ENCODE assay signal across 10 mouse cellular contexts in genomic region chr15:77817417-77817816, GRCm38 (mm10). TPM values are rescaled to one million over a fixed set of nuclear protein-coding genes. Genes with fewer than 3 reads are reported as not detected.
A peak's percentile ranks its signal among the peaks of the same experiment; 100 is the strongest.
DNase-seq lines count a peak whose midpoint lies in the region; ATAC-seq and TF ChIP-seq lines count a peak whose summit lies in the region.
"Had no signal": no experiment of that assay in that cellular context is flagged by ENCODE, and none has a peak within 500 bp of the region (broad histone marks: within the 10 kb centered on the region; RNA-seq: fewer than 3 reads in every experiment).

No protein-coding gene starts in this region.

- H3K27ac ChIP-seq in hindbrain, embryonic 14.5 days = no peak overlapping the region
- H3K27ac ChIP-seq in hindbrain, embryonic 11.5 days (ENCODE audit: low read depth, low read length) = no peak overlapping the region
- H3K27ac ChIP-seq in CH12.LX (ENCODE audit: insufficient read depth, low read depth) = peak overlapping the region; percentile 99
- 0 out of 2 replicates have a peak overlapping the region, but pooled peaks have one; percentile 22 for H3K27ac ChIP-seq in limb, embryonic 10.5 days

- TF ChIP-seq POLR2A in CH12.LX (IDR thresholded peaks at IDR 0.05; ENCODE audit: low read depth, low read length) = no peak

- H3K36me3 ChIP-seq in hindbrain, embryonic 14.5 days (replicated peaks; ENCODE audit: control insufficient read depth, insufficient read depth) = peaks cover 7% of the 10 kb centered on the region; the same call in 1 of the 2 replicates
- H3K36me3 ChIP-seq in hindbrain, embryonic 11.5 days (ENCODE audit: control insufficient read depth, insufficient read depth, low read length) = no peaks in the 10 kb centered on the region
- peaks cover 14 to 65% of the 10 kb centered on the region in 2 experiments for H3K36me3 ChIP-seq in CH12.LX (replicated peaks in 1 of 2; ENCODE audit: control insufficient read depth in 1 of 2, insufficient read depth in 1 of 2, low read length in 1 of 2)
- H3K36me3 ChIP-seq in limb, embryonic 10.5 days = peaks cover 7% of the 10 kb centered on the region

- H3K4me1 ChIP-seq in hindbrain, embryonic 14.5 days (replicated peaks; ENCODE audit: control insufficient read depth, insufficient read depth, low read length) = 0 out of 2 replicates have a peak, but pooled peaks cover 8% of the 10 kb centered on the region
- no peaks in the 10 kb centered on the region for H3K4me1 ChIP-seq in hindbrain, embryonic 11.5 days (replicated peaks; ENCODE audit: control insufficient read depth, insufficient read depth, low read length)
- H3K4me1 ChIP-seq in CH12.LX (ENCODE audit: control insufficient read depth in 1 of 2, insufficient read depth in 2 of 2) = peaks cover 60 to 99% of the 10 kb centered on the region in 2 experiments
- peaks cover 72% of the 10 kb centered on the region for H3K4me1 ChIP-seq in limb, embryonic 10.5 days

- H3K27me3 ChIP-seq in hindbrain, embryonic 14.5 days (ENCODE audit: control insufficient read depth, insufficient read depth, low read length) = no peaks in the 10 kb centered on the region
- no peaks in the 10 kb centered on the region for H3K27me3 ChIP-seq in hindbrain, embryonic 11.5 days (ENCODE audit: control insufficient read depth, insufficient read depth, low read length)
- H3K27me3 ChIP-seq in CH12.LX (replicated peaks) = no peaks in the 10 kb centered on the region
- H3K27me3 ChIP-seq in limb, embryonic 10.5 days (ENCODE audit: low read depth, poor library complexity, severe bottlenecking) = no peaks in the 10 kb centered on the region

- peak overlapping the region; percentile 14; the same call in 1 of the 2 replicates for H3K9ac ChIP-seq in hindbrain, embryonic 14.5 days
- no peak overlapping the region for H3K9ac ChIP-seq in hindbrain, embryonic 11.5 days (ENCODE audit: low read depth, low read length)
- H3K9ac ChIP-seq in CH12.LX (ENCODE audit: insufficient read depth, low read depth) = peak overlapping the region; percentile 52

- no peaks in the 10 kb centered on the region for H3K9me3 ChIP-seq in hindbrain, embryonic 14.5 days (ENCODE audit: control insufficient read depth, low read length)
- H3K9me3 ChIP-seq in hindbrain, embryonic 11.5 days (ENCODE audit: control insufficient read depth, low read length) = no peaks in the 10 kb centered on the region
- no peaks in the 10 kb centered on the region for H3K9me3 ChIP-seq in CH12.LX (replicated peaks; ENCODE audit: low read length)
- no peaks in the 10 kb centered on the region for H3K9me3 ChIP-seq in limb, embryonic 10.5 days (replicated peaks)

- TF ChIP-seq RAD21 in CH12.LX (IDR thresholded peaks at IDR 0.05; ENCODE audit: low read depth, low read length) = no peak

- H3K79me2 ChIP-seq in CH12.LX (replicated peaks; ENCODE audit: control insufficient read depth, extremely low read depth, insufficient read depth, poor library complexity, severe bottlenecking) = peaks cover 95% of the 10 kb centered on the region

- no peak overlapping the region for H3K4me2 ChIP-seq in hindbrain, embryonic 14.5 days (replicated peaks)
- H3K4me2 ChIP-seq in hindbrain, embryonic 11.5 days (replicated peaks; ENCODE audit: low read depth, low read length) = no peak overlapping the region
- peak overlapping the region; percentile 46 for H3K4me2 ChIP-seq in CH12.LX (ENCODE audit: insufficient read depth, low read depth, poor library complexity, severe bottlenecking)

- in situ Hi-C loops in CH12.LX (cut with MboI; ENCODE audit: low pct_ligation_motif_present, low pct_unique_long_range_greater_than_20kb, low sequenced_read_pairs) = no loop called here

- dilution Hi-C loops in CH12.LX (cut with MboI; ENCODE audit: extremely low pct_ligation_motif_present, extremely low pct_unique_long_range_greater_than_20kb, low sequenced_read_pairs) = no loop called here

- ATAC-seq in hindbrain, embryonic 14.5 days (ENCODE audit: low FRiP score) = no peak
- ATAC-seq in hindbrain, embryonic 11.5 days (ENCODE audit: low FRiP score) = no peak

- TF ChIP-seq CTCF in CH12.LX (conservative IDR thresholded peaks at IDR 0.05 in 1 of 2, IDR thresholded peaks at IDR 0.05 in 1 of 2; ENCODE audit: low read depth in 2 of 2, low read length in 2 of 2) = no peak

- TF ChIP-seq EP300 in CH12.LX (IDR thresholded peaks at IDR 0.05; ENCODE audit: low read length) = no peak

- no peak for DNase-seq in hindbrain, embryonic 14.5 days (ENCODE audit: low spot score)
- no peak for DNase-seq in hindbrain, embryonic 11.5 days (ENCODE audit: low spot score)
- DNase-seq in CH12.LX (ENCODE audit: extremely low read depth) = no peak
- peak; percentile 50 for DNase-seq in brain, adult 2 months (ENCODE audit: low read depth, low spot score)
- no peak for DNase-seq in limb, embryonic 10.5 days (ENCODE audit: low spot score)
- no peak for DNase-seq in right cerebral cortex, postnatal 14 days
- DNase-seq in embryo, embryonic 11 days = no peak
- DNase-seq in layer of hippocampus, adult 9-11 months = no peak
- DNase-seq: kidney, postnatal 36 days; thymus, adult 2 months had no signal

- 66% methylated on average over 7 of the region's 7 CpGs for WGBS in hindbrain, embryonic 14.5 days
- WGBS in hindbrain, embryonic 11.5 days = 59% methylated on average over 7 of the region's 7 CpGs
- 76% methylated on average over 7 of the region's 7 CpGs for WGBS in limb, embryonic 10.5 days

- no peak overlapping the region for H3K4me3 ChIP-seq in hindbrain, embryonic 14.5 days (replicated peaks; ENCODE audit: low read length)
- no peak overlapping the region for H3K4me3 ChIP-seq in hindbrain, embryonic 11.5 days (ENCODE audit: low read depth, low read length)
- H3K4me3 ChIP-seq in CH12.LX (replicated peaks in 1 of 3; ENCODE audit: low read depth in 2 of 3, low read length in 2 of 3, poor library complexity in 1 of 3) = no peak overlapping the region
- H3K4me3 ChIP-seq in limb, embryonic 10.5 days = no peak overlapping the region

TF ChIP-seq in CH12.LX, 34 proteins besides CTCF, POLR2A, EP300 and RAD21:
- no peak for TF ChIP-seq SMC3 (IDR thresholded peaks at IDR 0.05; ENCODE audit: low read depth, low read length)
- 0 out of 2 replicates have a peak, but pooled peaks have one; percentile 14 for TF ChIP-seq MYC (IDR thresholded peaks at IDR 0.05; ENCODE audit: low read depth, low read length)
TF ChIP-seq in CH12.LX: peak in this region for 1.

RNA-seq across cellular contexts. Expression of gene Myh9, which starts 24.6 kb away (rescaled TPM):
- 14.4 and 14.6 TPM in 2 replicates for polyA plus RNA-seq in hindbrain, embryonic 14.5 days (2014; fragmentation: Nextera tagmentation; extraction: Ambion mirVana)
- 20.7 and 29.8 TPM in 2 replicates for polyA plus RNA-seq in hindbrain, embryonic 11.5 days (2014; fragmentation: Nextera tagmentation; extraction: Ambion mirVana)
- total RNA-seq in CH12.LX (2012; rRNA removed) = 128 and 146 TPM in 2 replicates
- 43.8 and 46.4 TPM in 2 replicates for total RNA-seq in CH12.LX (2014; rRNA removed)
- polyA plus RNA-seq in CH12.LX (2012; ENCODE audit: insufficient read length, low read depth) = 165 and 178 TPM in 2 replicates
- polyA plus RNA-seq in limb, embryonic 10.5 days (2016; fragmentation: Nextera tagmentation; extraction: Ambion mirVana) = 30.6 and 39.2 TPM in 2 replicates

Comparison
In these comparisons a context has a peak if more than half of its experiments do, and no peak if none do; other contexts are left out.
1. H3K27ac ChIP-seq: peak in CH12.LX (single experiment) and limb, embryonic 10.5 days (single experiment); none in hindbrain, embryonic 14.5 days (single experiment) and hindbrain, embryonic 11.5 days (single experiment).